Mouse (Mus musculus): ENCODE data around the gene Yjefn3. TPM values are rescaled to one million over a fixed set of nuclear protein-coding genes. Genes with fewer than 3 reads are reported as not detected.

Gene Yjefn3
- polyA plus RNA-seq, 1 experiment from 2014 or later = 5.5 TPM

DNA sequence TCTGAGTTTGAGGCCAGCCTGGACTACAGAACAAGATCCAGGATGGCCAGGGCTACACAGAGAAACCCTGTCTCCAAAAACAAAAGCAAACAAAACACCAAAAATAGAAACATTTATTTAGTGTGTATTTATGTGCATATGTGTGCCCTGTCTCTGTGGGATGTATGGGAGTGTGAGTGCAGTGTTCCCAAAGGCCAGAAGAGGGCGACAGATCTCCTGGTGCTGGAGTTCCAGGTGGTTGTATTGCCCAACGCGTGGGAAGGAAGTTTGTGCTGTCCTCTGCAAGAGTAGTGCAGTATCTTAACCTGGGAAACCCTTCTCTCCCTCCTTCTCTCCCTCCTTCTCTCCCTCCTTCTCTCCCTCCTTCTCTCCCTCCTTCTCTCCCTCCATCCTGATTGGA, 52.6 kb downstream of the Yjefn3 start:
- Histone ChIP-seq H3K9me3 (no peaks in the 10 kb centered on the region), H3K4me3 (no peak overlapping the region), H3K4me2 (no peak overlapping the region), H3K9ac (no peak overlapping the region), H3K36me3 (no peaks in the 10 kb centered on the region), H3K4me1 (peaks cover 15% of the 10 kb centered on the region), H3K27me3 (no peaks in the 10 kb centered on the region), H3K27ac (no peak overlapping the region)
- 39% methylated on average over 3 of the region's 3 CpGs for WGBS
- ATAC-seq (ENCODE audit: borderline replicate concordance, extremely low read depth, low FRiP score, low TSS enrichment) = no peak

DNA sequence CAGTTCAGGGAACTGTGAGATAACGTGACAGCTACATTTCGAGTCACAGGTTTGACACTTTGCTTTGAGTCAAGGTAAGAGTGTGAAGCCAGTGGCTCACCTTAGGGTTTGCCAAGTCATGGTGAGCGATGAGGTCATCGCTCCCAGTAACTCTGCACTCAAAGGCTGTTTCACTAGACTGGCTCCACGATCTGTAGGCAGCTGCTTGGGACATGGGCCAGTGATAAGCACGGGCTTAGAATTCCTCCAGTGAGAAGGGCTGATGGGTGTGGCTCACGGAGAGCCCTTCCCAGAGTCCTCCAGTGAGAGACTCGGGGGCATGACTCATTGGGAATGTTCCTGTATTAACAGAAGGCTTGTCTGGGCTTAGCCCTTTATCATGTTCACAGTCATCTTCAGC, 53.6 kb downstream of the Yjefn3 start:
- no peaks in the 10 kb centered on the region for H3K36me3 ChIP-seq
- H3K27ac ChIP-seq = peak overlapping the region; percentile 39; the same call in 1 of the 2 replicates
- peak; percentile 79 for ATAC-seq (ENCODE audit: borderline replicate concordance, extremely low read depth, low FRiP score, low TSS enrichment)
- no peak overlapping the region for H3K4me2 ChIP-seq
- H3K4me3 ChIP-seq = no peak overlapping the region
- no peaks in the 10 kb centered on the region for H3K27me3 ChIP-seq
- 42% methylated on average over 8 of the region's 8 CpGs for WGBS
- no peaks in the 10 kb centered on the region for H3K9me3 ChIP-seq
- H3K9ac ChIP-seq = no peak overlapping the region
- peaks cover 15% of the 10 kb centered on the region for H3K4me1 ChIP-seq

DNA sequence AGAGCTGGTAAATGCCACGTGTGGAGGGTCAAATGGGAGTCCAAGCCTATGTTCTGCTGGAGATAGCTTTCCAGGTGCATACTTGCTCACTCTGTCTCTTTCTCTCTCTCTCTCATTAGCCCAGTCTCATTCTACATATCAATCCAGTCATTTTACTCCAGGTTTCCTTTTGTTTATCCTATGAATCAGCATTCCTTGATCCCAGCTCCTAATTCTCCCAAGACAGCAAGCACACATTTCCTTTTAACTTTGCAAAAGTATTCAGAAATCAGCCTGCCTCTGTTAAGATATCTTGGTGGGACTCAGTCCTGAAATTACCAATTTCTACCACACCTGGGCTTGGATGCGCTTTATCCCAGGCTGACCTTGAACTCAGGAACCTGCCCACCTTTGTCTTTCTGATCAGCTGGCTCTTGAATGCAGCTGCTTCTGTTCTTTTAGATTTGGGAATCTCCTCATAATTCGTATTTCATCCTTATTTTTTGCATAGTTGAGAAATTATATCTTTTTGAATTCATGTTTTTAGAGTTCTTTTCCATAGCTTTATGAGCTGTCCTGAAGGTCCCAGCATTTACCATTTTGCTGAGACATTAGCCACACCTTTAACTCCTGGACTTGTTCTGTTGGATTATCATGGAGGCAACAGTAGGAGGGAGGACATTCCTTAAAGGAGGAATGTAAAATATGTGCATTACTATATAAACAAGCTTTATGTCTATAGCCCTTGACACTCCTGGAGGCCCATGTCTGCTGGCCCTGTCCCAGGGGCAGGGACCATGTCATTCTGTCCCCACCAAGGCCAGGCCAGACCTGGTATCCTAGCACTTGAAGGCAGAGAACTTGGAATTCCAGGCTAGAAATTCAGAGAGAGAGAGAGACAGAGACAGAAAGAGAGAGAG, 55.1 kb downstream of the Yjefn3 start:
- H3K9me3 ChIP-seq = no peaks in the 10 kb centered on the region
- H3K27me3 ChIP-seq = no peaks in the 10 kb centered on the region
- no peak overlapping the region for H3K4me3 ChIP-seq
- WGBS = 64% methylated on average over 3 of the region's 3 CpGs
- no peak for ATAC-seq (ENCODE audit: borderline replicate concordance, extremely low read depth, low FRiP score, low TSS enrichment)
- H3K36me3 ChIP-seq = no peaks in the 10 kb centered on the region
- H3K27ac ChIP-seq = peak overlapping the region; percentile 7; the same call in 1 of the 2 replicates
- H3K9ac ChIP-seq = no peak overlapping the region
- H3K4me1 ChIP-seq = peaks cover 15% of the 10 kb centered on the region
- no peak overlapping the region for H3K4me2 ChIP-seq

Other genes starting within 250 kb of the Yjefn3 start
- 1.5 and 1.9 TPM in 2 replicates for gene Zfp964, start 248.2 kb downstream of the Yjefn3 start, polyA plus RNA-seq (2015; fragmentation: Nextera tagmentation; extraction: Ambion mirVana)
- gene Zfp869, start 192.0 kb downstream of the Yjefn3 start, polyA plus RNA-seq (2015; fragmentation: Nextera tagmentation; extraction: Ambion mirVana) = 29.6 and 31.4 TPM in 2 replicates
- gene Zfp963, start 152.7 kb downstream of the Yjefn3 start, polyA plus RNA-seq (2015; fragmentation: Nextera tagmentation; extraction: Ambion mirVana) = 6.6 and 7.0 TPM in 2 replicates
- 0.50 and 0.59 TPM in 2 replicates for gene Gm20422, start 127.8 kb downstream of the Yjefn3 start, polyA plus RNA-seq (2015; fragmentation: Nextera tagmentation; extraction: Ambion mirVana)
- 42.9 and 46.2 TPM in 2 replicates for gene Atp13a1, start 111.5 kb downstream of the Yjefn3 start, polyA plus RNA-seq (2015; fragmentation: Nextera tagmentation; extraction: Ambion mirVana)
- 27.4 and 29.7 TPM in 2 replicates for gene Zfp866, start 111.5 kb downstream of the Yjefn3 start, polyA plus RNA-seq (2015; fragmentation: Nextera tagmentation; extraction: Ambion mirVana)
- gene Gmip, start 94.0 kb downstream of the Yjefn3 start, polyA plus RNA-seq (2015; fragmentation: Nextera tagmentation; extraction: Ambion mirVana) = 7.6 and 8.5 TPM in 2 replicates
- 0.57 and 0.61 TPM in 2 replicates for gene Lpar2, start 80.3 kb downstream of the Yjefn3 start, polyA plus RNA-seq (2015; fragmentation: Nextera tagmentation; extraction: Ambion mirVana)
- gene Pbx4, start 70.2 kb downstream of the Yjefn3 start, polyA plus RNA-seq (2015; fragmentation: Nextera tagmentation; extraction: Ambion mirVana) = 10.1 and 11.4 TPM in 2 replicates
- gene Cilp2, start 15.0 kb downstream of the Yjefn3 start, polyA plus RNA-seq (2015; fragmentation: Nextera tagmentation; extraction: Ambion mirVana) = 0.59 and 0.61 TPM in 2 replicates
- 2.9 and 3.7 TPM in 2 replicates for gene Tssk6, start 528 bp downstream of the Yjefn3 start, polyA plus RNA-seq (2015; fragmentation: Nextera tagmentation; extraction: Ambion mirVana)
- 162 and 177 TPM in 2 replicates for gene Ndufa13, start 154 bp downstream of the Yjefn3 start, polyA plus RNA-seq (2015; fragmentation: Nextera tagmentation; extraction: Ambion mirVana)
- 60.3 and 64.3 TPM in 2 replicates for gene Gatad2a, start 93.7 kb upstream of the Yjefn3 start, polyA plus RNA-seq (2015; fragmentation: Nextera tagmentation; extraction: Ambion mirVana)
- gene Mau2, start 140.0 kb upstream of the Yjefn3 start, polyA plus RNA-seq (2015; fragmentation: Nextera tagmentation; extraction: Ambion mirVana) = 46.4 and 50.5 TPM in 2 replicates
- 41.5 and 44.8 TPM in 2 replicates for gene Sugp1, start 140.1 kb upstream of the Yjefn3 start, polyA plus RNA-seq (2015; fragmentation: Nextera tagmentation; extraction: Ambion mirVana)
- 0.54 TPM in 2 replicates for gene Tm6sf2, start 170.2 kb upstream of the Yjefn3 start, polyA plus RNA-seq (2015; fragmentation: Nextera tagmentation; extraction: Ambion mirVana)
- not detected in 2 replicates for gene Hapln4, start 180.7 kb upstream of the Yjefn3 start, polyA plus RNA-seq (2015; fragmentation: Nextera tagmentation; extraction: Ambion mirVana)
- 0.22 and 0.23 TPM in 2 replicates for gene Ncan, start 218.2 kb upstream of the Yjefn3 start, polyA plus RNA-seq (2015; fragmentation: Nextera tagmentation; extraction: Ambion mirVana)
- gene Nr2c2ap, start 228.6 kb upstream of the Yjefn3 start, polyA plus RNA-seq (2015; fragmentation: Nextera tagmentation; extraction: Ambion mirVana) = 30.9 and 32.5 TPM in 2 replicates
- 20.3 TPM in 2 replicates for gene Rfxank, start 236.4 kb upstream of the Yjefn3 start, polyA plus RNA-seq (2015; fragmentation: Nextera tagmentation; extraction: Ambion mirVana)
- gene Borcs8, start 236.8 kb upstream of the Yjefn3 start, polyA plus RNA-seq (2015; fragmentation: Nextera tagmentation; extraction: Ambion mirVana) = 44.9 and 45.7 TPM in 2 replicates
- gene Mef2b, start 237.0 kb upstream of the Yjefn3 start, polyA plus RNA-seq (2015; fragmentation: Nextera tagmentation; extraction: Ambion mirVana) = 0.21 and 0.22 TPM in 2 replicates

Data from lung, embryonic 15.5 days (tissue).